In the genomic region with DNA sequence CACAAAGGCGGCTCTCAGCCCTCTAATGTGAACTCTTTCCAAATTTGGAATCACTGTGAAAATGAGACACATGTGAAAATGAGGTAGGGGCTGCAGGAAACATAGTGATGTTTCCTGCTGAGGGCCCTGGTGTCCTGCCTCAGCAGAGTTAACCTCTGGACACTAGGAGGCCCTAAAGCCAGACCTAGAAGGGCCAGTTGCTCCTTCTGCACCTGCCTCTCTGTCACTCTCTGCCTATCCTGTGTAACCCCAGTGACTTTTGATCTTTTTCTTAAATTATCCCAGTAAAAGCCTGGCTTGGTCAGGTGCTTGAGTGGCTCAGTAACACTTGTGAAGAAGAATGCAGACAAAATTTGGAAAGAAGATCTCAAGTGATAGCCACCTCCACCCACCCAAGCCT, we compare ENCODE assay signal across 28 mouse cellular contexts. TPM values are rescaled to one million over a fixed set of nuclear protein-coding genes. Genes with fewer than 3 reads are reported as not detected.
A peak's percentile ranks its signal among the peaks of the same experiment; 100 is the strongest.
DNase-seq lines count a peak whose midpoint lies in the region; ATAC-seq lines count a peak whose summit lies in the region.
"Had no signal": no experiment of that assay in that cellular context is flagged by ENCODE, and none has a peak within 500 bp of the region (broad histone marks: within the 10 kb centered on the region; RNA-seq: fewer than 3 reads in every experiment).

No protein-coding gene starts in this region.

- H3K4me3 ChIP-seq in forebrain, embryonic 15.5 days = no peak overlapping the region
- no peak overlapping the region for H3K4me3 ChIP-seq in forebrain, embryonic 14.5 days (ENCODE audit: low read depth, low read length)
- H3K4me3 ChIP-seq in heart, embryonic 14.5 days (ENCODE audit: control insufficient read depth in 1 of 2, insufficient read depth in 1 of 2, low read depth in 1 of 2, low read length in 2 of 2) = no peak overlapping the region
- H3K4me3 ChIP-seq in limb, embryonic 15.5 days = no peak overlapping the region
- H3K4me3 ChIP-seq in limb, embryonic 10.5 days = no peak overlapping the region
- H3K4me3 ChIP-seq: embryonic facial prominence, embryonic 15.5 days; liver, embryonic 13.5 days; megakaryocyte, embryonic 14.5 days; midbrain, embryonic 12.5 days had no signal

- intact Hi-C loops in heart, postnatal 10 days (cut with DNase I) = no loop called here

- H3K27me3 ChIP-seq in forebrain, embryonic 15.5 days = no peaks in the 10 kb centered on the region
- no peaks in the 10 kb centered on the region for H3K27me3 ChIP-seq in forebrain, embryonic 14.5 days (replicated peaks; ENCODE audit: control insufficient read depth, insufficient read depth, low read length)
- no peaks in the 10 kb centered on the region for H3K27me3 ChIP-seq in heart, embryonic 14.5 days (ENCODE audit: control insufficient read depth, insufficient read depth, low read length)
- H3K27me3 ChIP-seq in limb, embryonic 15.5 days = no peaks in the 10 kb centered on the region
- no peaks in the 10 kb centered on the region for H3K27me3 ChIP-seq in limb, embryonic 10.5 days (ENCODE audit: low read depth, poor library complexity, severe bottlenecking)
- H3K27me3 ChIP-seq: embryonic facial prominence, embryonic 15.5 days; midbrain, embryonic 12.5 days had no signal

- WGBS in forebrain, embryonic 15.5 days = 73% methylated on average over 1 of the region's 1 CpGs
- 68% methylated on average over 1 of the region's 1 CpGs for WGBS in forebrain, embryonic 14.5 days
- 44% methylated on average over 1 of the region's 1 CpGs for WGBS in heart, embryonic 14.5 days
- 74% methylated on average over 1 of the region's 1 CpGs for WGBS in limb, embryonic 15.5 days
- 80% methylated on average over 1 of the region's 1 CpGs for WGBS in limb, embryonic 10.5 days

- H3K9ac ChIP-seq in forebrain, embryonic 15.5 days (replicated peaks) = 0 out of 2 replicates have a peak overlapping the region, but pooled peaks have one; percentile 1
- no peak overlapping the region for H3K9ac ChIP-seq in forebrain, embryonic 14.5 days (ENCODE audit: low read length)
- peak overlapping the region; percentile 36; the same call in 1 of the 2 replicates for H3K9ac ChIP-seq in heart, embryonic 14.5 days (ENCODE audit: low read length)
- H3K9ac ChIP-seq in limb, embryonic 15.5 days = 0 out of 2 replicates have a peak overlapping the region, but pooled peaks have one; percentile 4
- H3K9ac ChIP-seq: embryonic facial prominence, embryonic 15.5 days; liver, embryonic 13.5 days; midbrain, embryonic 12.5 days had no signal

- peaks cover 32% of the 10 kb centered on the region; the same call in 1 of the 2 replicates for H3K36me3 ChIP-seq in forebrain, embryonic 15.5 days
- H3K36me3 ChIP-seq in forebrain, embryonic 14.5 days (ENCODE audit: control insufficient read depth, insufficient read depth, low read length) = peaks cover 47% of the 10 kb centered on the region
- peaks cover 55% of the 10 kb centered on the region for H3K36me3 ChIP-seq in heart, embryonic 14.5 days (ENCODE audit: control insufficient read depth, insufficient read depth, low read length)
- peaks cover 50% of the 10 kb centered on the region for H3K36me3 ChIP-seq in limb, embryonic 15.5 days
- peaks cover 71% of the 10 kb centered on the region for H3K36me3 ChIP-seq in limb, embryonic 10.5 days
- H3K36me3 ChIP-seq: liver, embryonic 13.5 days had no signal

- H3K4me2 ChIP-seq in forebrain, embryonic 15.5 days (replicated peaks) = no peak overlapping the region
- H3K4me2 ChIP-seq in forebrain, embryonic 14.5 days (ENCODE audit: low read length) = no peak overlapping the region
- H3K4me2 ChIP-seq in heart, embryonic 14.5 days (ENCODE audit: low read length) = no peak overlapping the region
- no peak overlapping the region for H3K4me2 ChIP-seq in limb, embryonic 15.5 days
- H3K4me2 ChIP-seq: embryonic facial prominence, embryonic 15.5 days; liver, embryonic 13.5 days; midbrain, embryonic 12.5 days had no signal

- no peak for DNase-seq in forebrain, embryonic 14.5 days (ENCODE audit: low spot score)
- no peak for DNase-seq in heart, postnatal 10 days
- DNase-seq in limb, embryonic 10.5 days (ENCODE audit: low spot score) = no peak
- DNase-seq in cerebellum, adult 8-10 months = no peak
- DNase-seq: adrenal gland, postnatal 14 days; cerebellum, adult 11 months; cerebellum, adult 9-11 months; embryo, embryonic 11 days; gastrocnemius, postnatal 14 days; kidney, adult 8-10 months; kidney, postnatal 4 days; liver, embryonic 13.5 days; lung, adult 18-20 months; lung, postnatal 4 days; retina, postnatal 1 day; right cerebral cortex, postnatal 14 days; thymus, postnatal 14 days had no signal

- H3K27ac ChIP-seq in forebrain, embryonic 15.5 days (replicated peaks) = no peak overlapping the region
- no peak overlapping the region for H3K27ac ChIP-seq in forebrain, embryonic 14.5 days (ENCODE audit: low read depth, low read length)
- H3K27ac ChIP-seq in heart, embryonic 14.5 days (replicated peaks in 1 of 2; ENCODE audit: control insufficient read depth in 1 of 2, insufficient read depth in 1 of 2, low read depth in 2 of 2, low read length in 2 of 2) = peak overlapping the region; percentile 3 to 88; a peak in 2 of 4 replicates
- H3K27ac ChIP-seq in limb, embryonic 15.5 days = no peak overlapping the region
- H3K27ac ChIP-seq in limb, embryonic 10.5 days = no peak overlapping the region
- H3K27ac ChIP-seq: embryonic facial prominence, embryonic 15.5 days; kidney, postnatal 0 days; liver, embryonic 13.5 days; midbrain, embryonic 12.5 days had no signal

- no peak for ATAC-seq in forebrain, embryonic 15.5 days (replicated peaks)
- no peak for ATAC-seq in forebrain, embryonic 14.5 days
- no peak for ATAC-seq in heart, embryonic 14.5 days (ENCODE audit: insufficient number of reproducible peaks, insufficient read depth, low FRiP score, low read depth)
- no peak for ATAC-seq in limb, embryonic 15.5 days (ENCODE audit: insufficient number of reproducible peaks, low FRiP score, low TSS enrichment, low read depth)
- ATAC-seq: CD4-positive, CD25-positive, alpha-beta regulatory T cell, adult 4 months; intestine, embryonic 16.5 days; lung, postnatal 0 days had no signal

- H3K9me3 ChIP-seq in forebrain, embryonic 15.5 days = no peaks in the 10 kb centered on the region
- H3K9me3 ChIP-seq in forebrain, embryonic 14.5 days (replicated peaks; ENCODE audit: control insufficient read depth, low read length) = no peaks in the 10 kb centered on the region
- H3K9me3 ChIP-seq in heart, embryonic 14.5 days (ENCODE audit: control insufficient read depth, low read length) = no peaks in the 10 kb centered on the region
- H3K9me3 ChIP-seq in limb, embryonic 15.5 days = no peaks in the 10 kb centered on the region
- no peaks in the 10 kb centered on the region for H3K9me3 ChIP-seq in limb, embryonic 10.5 days (replicated peaks)
- H3K9me3 ChIP-seq: embryonic facial prominence, embryonic 15.5 days; liver, embryonic 13.5 days; midbrain, embryonic 12.5 days had no signal

- peaks cover 51% of the 10 kb centered on the region for H3K4me1 ChIP-seq in forebrain, embryonic 15.5 days
- H3K4me1 ChIP-seq in forebrain, embryonic 14.5 days (ENCODE audit: control insufficient read depth, insufficient read depth, low read length) = peaks cover 13% of the 10 kb centered on the region
- peaks cover 32 to 55% of the 10 kb centered on the region in 2 experiments for H3K4me1 ChIP-seq in heart, embryonic 14.5 days (ENCODE audit: control insufficient read depth in 2 of 2, insufficient read depth in 2 of 2, low read length in 2 of 2)
- H3K4me1 ChIP-seq in limb, embryonic 15.5 days = peaks cover 26% of the 10 kb centered on the region
- H3K4me1 ChIP-seq in limb, embryonic 10.5 days = peaks cover 43% of the 10 kb centered on the region

RNA-seq across cellular contexts. Expression of a gene that starts 4.3 kb away (rescaled TPM):
- polyA plus RNA-seq in forebrain, embryonic 15.5 days (2015; fragmentation: Nextera tagmentation; extraction: Ambion mirVana) = 84.1 and 88.7 TPM in 2 replicates
- 77.3 and 98.6 TPM in 2 replicates for polyA plus RNA-seq in forebrain, embryonic 14.5 days (2014; fragmentation: Nextera tagmentation; extraction: Ambion mirVana)
- 60.7 and 63.4 TPM in 2 replicates for polyA plus RNA-seq in heart, embryonic 14.5 days (2014; fragmentation: Nextera tagmentation; extraction: Ambion mirVana)
- total RNA-seq in heart, postnatal 10 days (2021) = 1 to 10 TPM; 6.3 to 7.5 TPM
- polyA plus RNA-seq in limb, embryonic 15.5 days (2015; fragmentation: Nextera tagmentation; extraction: Ambion mirVana) = 45.1 and 51.9 TPM in 2 replicates
- 56.3 and 64.0 TPM in 2 replicates for polyA plus RNA-seq in limb, embryonic 10.5 days (2016; fragmentation: Nextera tagmentation; extraction: Ambion mirVana)
- total RNA-seq: hematopoietic stem cell, adult 5-6 weeks had no signal

RNA-seq across cellular contexts. Expression of a gene that starts 49.9 kb away (rescaled TPM):
- 64.6 and 67.6 TPM in 2 replicates for polyA plus RNA-seq in forebrain, embryonic 15.5 days (2015; fragmentation: Nextera tagmentation; extraction: Ambion mirVana)
- 57.4 and 60.6 TPM in 2 replicates for polyA plus RNA-seq in forebrain, embryonic 14.5 days (2014; fragmentation: Nextera tagmentation; extraction: Ambion mirVana)
- polyA plus RNA-seq in heart, embryonic 14.5 days (2014; fragmentation: Nextera tagmentation; extraction: Ambion mirVana) = 28.6 and 35.4 TPM in 2 replicates
- total RNA-seq in heart, postnatal 10 days (2021) = 10 to 100 TPM; 28.1 to 32.9 TPM
- polyA plus RNA-seq in limb, embryonic 15.5 days (2015; fragmentation: Nextera tagmentation; extraction: Ambion mirVana) = 40.3 and 42.5 TPM in 2 replicates
- polyA plus RNA-seq in limb, embryonic 10.5 days (2016; fragmentation: Nextera tagmentation; extraction: Ambion mirVana) = 51.3 and 55.0 TPM in 2 replicates

RNA-seq across cellular contexts. Expression of a gene that starts 51.1 kb away (rescaled TPM):
- 6.9 and 8.1 TPM in 2 replicates for polyA plus RNA-seq in forebrain, embryonic 15.5 days (2015; fragmentation: Nextera tagmentation; extraction: Ambion mirVana)
- 6.0 and 8.4 TPM in 2 replicates for polyA plus RNA-seq in forebrain, embryonic 14.5 days (2014; fragmentation: Nextera tagmentation; extraction: Ambion mirVana)
- 3.5 and 4.0 TPM in 2 replicates for polyA plus RNA-seq in heart, embryonic 14.5 days (2014; fragmentation: Nextera tagmentation; extraction: Ambion mirVana)
- total RNA-seq in heart, postnatal 10 days (2021) = 10 to 100 TPM in 1 of 2 experiments, 1 to 10 TPM in 1; 8.8 to 10.3 TPM
- 4.0 and 5.2 TPM in 2 replicates for polyA plus RNA-seq in limb, embryonic 15.5 days (2015; fragmentation: Nextera tagmentation; extraction: Ambion mirVana)
- 6.9 and 8.7 TPM in 2 replicates for polyA plus RNA-seq in limb, embryonic 10.5 days (2016; fragmentation: Nextera tagmentation; extraction: Ambion mirVana)

Comparison
In these comparisons a context has a peak if more than half of its experiments do, and no peak if none do; other contexts are left out.
1. H3K27ac ChIP-seq: peak in heart, embryonic 14.5 days (2 of 2); none in forebrain, embryonic 15.5 days (single experiment), forebrain, embryonic 14.5 days (single experiment), limb, embryonic 15.5 days (single experiment) and limb, embryonic 10.5 days (single experiment).